Mouse (Mus musculus) kidney, postnatal 0 days (tissue): Measurements from ENCODE around the gene Ceacam16. TPM values are rescaled to one million over a fixed set of nuclear protein-coding genes. Genes with fewer than 3 reads are reported as not detected.

Experiments used
- ATAC-seq: fragments of 200-750 bp; cut with Nextera tagmentation; replicated peaks from 2 replicates; pipeline ENCODE4 v1.8.0; 2017; ENCODE audit warnings: low read depth, moderate number of reproducible peaks, moderate TSS enrichment, moderate library complexity; ENCODE audit not compliant: low FRiP score
- DNase-seq: peaks from one replicate; pipeline ENCODE4 v3.0.0-alpha.2; 2016; ENCODE audit warnings: low spot score
- H3K27ac ChIP-seq: fragments of 300-500 bp; sonication (generic); 2 replicates; pipeline ENCODE4 v1.5.1; 2014; ENCODE audit warnings: mild to moderate bottlenecking
- H3K27me3 ChIP-seq: fragments of 300-500 bp; sonication (generic); 2 replicates; pipeline ENCODE4 v1.6.1; 2014; ENCODE audit warnings: low read length, mixed read lengths; ENCODE audit not compliant: insufficient read depth
- H3K36me3 ChIP-seq: fragments of 300-500 bp; sonication (generic); 2 replicates; pipeline ENCODE4 v1.6.1; 2014; ENCODE audit warnings: low read length, mixed read lengths; ENCODE audit not compliant: insufficient read depth
- H3K4me1 ChIP-seq: fragments of 300-500 bp; sonication (generic); replicated peaks from 2 replicates; pipeline ENCODE4 v1.6.1; 2014; ENCODE audit warnings: antibody characterized with exemption, low read length, mixed read lengths; ENCODE audit not compliant: insufficient read depth
- H3K4me2 ChIP-seq: fragments of 300-500 bp; sonication (generic); 2 replicates; pipeline ENCODE4 v1.6.1; 2014; ENCODE audit warnings: mild to moderate bottlenecking, low read length, moderate library complexity, mixed read lengths
- H3K4me3 ChIP-seq: fragments of 300-500 bp; sonication (generic); replicated peaks from 2 replicates; pipeline ENCODE4 v1.5.1; 2014; ENCODE audit warnings: low read depth, low read length
- H3K9ac ChIP-seq: fragments of 300-500 bp; sonication (generic); 2 replicates; pipeline ENCODE4 v1.6.1; 2014; ENCODE audit warnings: low read depth, low read length
- H3K9me3 ChIP-seq: fragments of 300-500 bp; sonication (generic); replicated peaks from 2 replicates; pipeline ENCODE4 v1.6.1; 2016; ENCODE audit warnings: low read length, inconsistent platforms, mixed read lengths
- CTCF ChIP-seq: IDR thresholded peaks from 2 replicates; pipeline ENCODE4 v1.5.1; 2016; ENCODE audit warnings: antibody characterized with exemption, low read depth, mild to moderate bottlenecking, moderate library complexity
- WGBS: fragments of 180-500 bp; shearing (Covaris S2); extraction: QIAGEN DNeasy Blood & Tissue Kit; methylation state at CpG from one replicate; pipeline ENCODE4 v1.1.7; 2014; 5-methylcytosine and 5-hydroxymethylcytosine counted together
- polyA plus RNA-seq: library from polyadenylated mRNA; unstranded; fragments of >200 nt; fragmentation: Nextera tagmentation; extraction: Ambion mirVana; gene quantifications from 2 replicates; pipeline ENCODE4 v1.2.1, GENCODE M21; 2015

Ceacam16 gene
- polyA plus RNA-seq, 1 experiment from 2014 or later: not detected

- WGBS: 31% methylated on average over 2 of the region's 2 CpGs
- no peak for TF ChIP-seq CTCF
- H3K4me3 ChIP-seq: no peak overlapping the region
- H3K27me3 ChIP-seq: no peaks in the 10 kb centered on the region
- no peaks in the 10 kb centered on the region for H3K36me3 ChIP-seq
- H3K9me3 ChIP-seq: no peaks in the 10 kb centered on the region
- DNase-seq: no peak
- H3K27ac ChIP-seq: no peak overlapping the region
- H3K4me1 ChIP-seq: no peaks in the 10 kb centered on the region
- no peak overlapping the region for H3K9ac ChIP-seq
- no peak overlapping the region for H3K4me2 ChIP-seq
- 0 out of 2 replicates have a peak, but pooled peaks have one; percentile 40 for ATAC-seq
Observed at GRCm38 (mm10) chr7:19864241-19864640, 3.1 kb upstream of the Ceacam16 start.

GRCm38 (mm10) chr7:19859740-19860139 is 1.4 kb downstream of the Ceacam16 start:
- Histone ChIP-seq H3K9ac (no peak overlapping the region), H3K4me1 (no peaks in the 10 kb centered on the region), H3K36me3 (no peaks in the 10 kb centered on the region), H3K4me2 (no peak overlapping the region), H3K27me3 (no peaks in the 10 kb centered on the region), H3K27ac (no peak overlapping the region), H3K9me3 (no peaks in the 10 kb centered on the region), H3K4me3 (no peak overlapping the region)
- DNase-seq (no peak), ATAC-seq (no peak)
- no peak for TF ChIP-seq CTCF
- 61% methylated on average over 10 of the region's 10 CpGs for WGBS

- H3K4me1 ChIP-seq: no peaks in the 10 kb centered on the region
- no peak for ATAC-seq
- no peak overlapping the region for H3K4me3 ChIP-seq
- H3K9ac ChIP-seq: no peak overlapping the region
- 84% methylated on average over 6 of the region's 6 CpGs for WGBS
- H3K27ac ChIP-seq: no peak overlapping the region
- no peak overlapping the region for H3K4me2 ChIP-seq
- H3K9me3 ChIP-seq: no peaks in the 10 kb centered on the region
- DNase-seq: no peak
- TF ChIP-seq CTCF: no peak
- H3K27me3 ChIP-seq: no peaks in the 10 kb centered on the region
- no peaks in the 10 kb centered on the region for H3K36me3 ChIP-seq
Observed at GRCm38 (mm10) chr7:19856283-19856682, 4.8 kb downstream of the Ceacam16 start.

- no peak for ATAC-seq
- no peak for TF ChIP-seq CTCF
- Histone ChIP-seq H3K36me3 (no peaks in the 10 kb centered on the region), H3K27me3 (peaks cover 2% of the 10 kb centered on the region; the same call in 1 of the 2 replicates), H3K9ac (no peak overlapping the region), H3K4me1 (no peaks in the 10 kb centered on the region), H3K27ac (no peak overlapping the region), H3K4me3 (no peak overlapping the region), H3K9me3 (no peaks in the 10 kb centered on the region), H3K4me2 (no peak overlapping the region)
- 64% methylated on average over 5 of the region's 5 CpGs for WGBS
- no peak for DNase-seq
Observed at GRCm38 (mm10) chr7:19855663-19856062, 5.4 kb downstream of the Ceacam16 start.

- Histone ChIP-seq H3K36me3 (no peaks in the 10 kb centered on the region), H3K4me3 (no peak overlapping the region), H3K4me1 (no peaks in the 10 kb centered on the region), H3K9me3 (no peaks in the 10 kb centered on the region), H3K9ac (no peak overlapping the region), H3K27me3 (peaks cover 5% of the 10 kb centered on the region; the same call in 1 of the 2 replicates), H3K27ac (no peak overlapping the region), H3K4me2 (no peak overlapping the region)
- no peak for ATAC-seq
- DNase-seq: no peak
- TF ChIP-seq CTCF: no peak
- WGBS: 86% methylated on average over 20 of the region's 20 CpGs
Observed at GRCm38 (mm10) chr7:19853526-19853925, 7.6 kb downstream of the Ceacam16 start.

- no peaks in the 10 kb centered on the region for H3K9me3 ChIP-seq
- no peak for TF ChIP-seq CTCF
- H3K27me3 ChIP-seq: peaks cover 5% of the 10 kb centered on the region; the same call in 1 of the 2 replicates
- no peaks in the 10 kb centered on the region for H3K36me3 ChIP-seq
- DNase-seq (peak; percentile 29), ATAC-seq (peak; percentile 50; the same call in 1 of the 2 replicates)
- WGBS: 3% methylated on average over 33 of the region's 33 CpGs
- no peak within 1 kb of the TSS for H3K4me3 ChIP-seq
- peak within 1 kb of the TSS; percentile 33 for H3K4me2 ChIP-seq
- H3K9ac ChIP-seq: peak within 1 kb of the TSS; percentile 28; the same call in 1 of the 2 replicates
- H3K4me1 ChIP-seq: no peaks in the 10 kb centered on the region
- H3K27ac ChIP-seq: no peak within 1 kb of the TSS
Observed at GRCm38 (mm10) chr7:19851858-19852570, 9.1 kb downstream of the Ceacam16 start, which contains the start of gene Gm19345. Gene Gm19345 (plus strand): TSS chr7:19852003.
